Mouse (Mus musculus) 416B (cell line): Measurements from ENCODE around the gene Phldb1.

Source experiments
- DNase-seq: peaks from one replicate; pipeline ENCODE4 v3.0.0; 2011; ENCODE audit warnings: low read depth

Gene Phldb1

GRCm38 (mm10) chr9:44708925-44709324, 26.1 kb downstream of the Phldb1 start:
- DNase-seq: no peak

GRCm38 (mm10) chr9:44708429-44708765, 26.6 kb downstream of the Phldb1 start:
- DNase-seq: no peak

- DNase-seq: no peak
Measured at GRCm38 (mm10) chr9:44707749-44708428, 27.1 kb downstream of the Phldb1 start.

- DNase-seq: no peak
Measured at GRCm38 (mm10) chr9:44699730-44700129, 35.3 kb downstream of the Phldb1 start.

GRCm38 (mm10) chr9:44699196-44699595, 35.8 kb downstream of the Phldb1 start:
- no peak for DNase-seq

GRCm38 (mm10) chr9:44697866-44698265, 37.1 kb downstream of the Phldb1 start:
- no peak for DNase-seq

- DNase-seq: no peak
Measured at GRCm38 (mm10) chr9:44693071-44693470, 41.9 kb downstream of the Phldb1 start.

GRCm38 (mm10) chr9:44691671-44692520, 43.1 kb downstream of the Phldb1 start:
- peak; percentile 88 for DNase-seq

GRCm38 (mm10) chr9:44690641-44691040, 44.4 kb downstream of the Phldb1 start:
- peak; percentile 43 for DNase-seq

- DNase-seq: no peak
Measured at GRCm38 (mm10) chr9:44688013-44688412, 47.0 kb downstream of the Phldb1 start.

GRCm38 (mm10) chr9:44686638-44687037, 48.4 kb downstream of the Phldb1 start:
- DNase-seq: no peak

GRCm38 (mm10) chr9:44685346-44686330, 49.4 kb downstream of the Phldb1 start:
- peak; percentile 65 for DNase-seq

GRCm38 (mm10) chr9:44683046-44683445, 52.0 kb downstream of the Phldb1 start:
- DNase-seq: no peak

GRCm38 (mm10) chr9:44679565-44679964, 55.4 kb downstream of the Phldb1 start:
- no peak for DNase-seq

- DNase-seq: peak; percentile 32
Measured at GRCm38 (mm10) chr9:44678288-44678871, 56.6 kb downstream of the Phldb1 start.

GRCm38 (mm10) chr9:44673005-44673404, 62.0 kb downstream of the Phldb1 start, which contains the start of gene Treh:
Gene Treh (plus strand): TSS chr9:44673233.
- DNase-seq: no peak

GRCm38 (mm10) chr9:44672291-44672865, 62.6 kb downstream of the Phldb1 start:
- DNase-seq: peak; percentile 37

GRCm38 (mm10) chr9:44671416-44671815, 63.6 kb downstream of the Phldb1 start:
- no peak for DNase-seq

GRCm38 (mm10) chr9:44663706-44664105, 71.3 kb downstream of the Phldb1 start:
- DNase-seq: no peak

- peak; percentile 87 for DNase-seq
Measured at GRCm38 (mm10) chr9:44655098-44656066, 79.6 kb downstream of the Phldb1 start.
